Mouse (Mus musculus) embryonic facial prominence, embryonic 11.5 days (tissue): ENCODE measurements around the gene Igfbp7. TPM values are rescaled to one million over a fixed set of nuclear protein-coding genes. Genes with fewer than 3 reads are reported as not detected.

ENCODE experiments used
- ATAC-seq: fragments of 200-750 bp; cut with Nextera tagmentation; replicated peaks from 2 replicates; pipeline ENCODE4 v1.8.0; 2017; ENCODE audit warnings: low read depth; ENCODE audit not compliant: insufficient number of reproducible peaks, low FRiP score, low TSS enrichment
- DNase-seq: peaks from one replicate; pipeline ENCODE4 v3.0.0-alpha.2; 2015; ENCODE audit warnings: low spot score
- H3K27ac ChIP-seq: fragments of 300-500 bp; sonication (generic); replicated peaks from 2 replicates; pipeline ENCODE4 v1.5.1; 2014; ENCODE audit warnings: mild to moderate bottlenecking, low read depth, low read length, control low read depth
- H3K27me3 ChIP-seq: fragments of 300-500 bp; sonication (generic); 2 replicates; pipeline ENCODE4 v1.6.1; 2014; ENCODE audit warnings: mild to moderate bottlenecking, low read length, moderate library complexity, mixed read lengths; ENCODE audit not compliant: control insufficient read depth, insufficient read depth
- H3K36me3 ChIP-seq: fragments of 300-500 bp; sonication (generic); replicated peaks from 2 replicates; pipeline ENCODE4 v1.6.1; 2014; ENCODE audit warnings: low read depth, mild to moderate bottlenecking, low read length, moderate library complexity, mixed read lengths; ENCODE audit not compliant: control insufficient read depth, insufficient read depth
- H3K4me1 ChIP-seq: fragments of 300-500 bp; sonication (generic); 2 replicates; pipeline ENCODE4 v1.6.1; 2014; ENCODE audit warnings: low read length, mixed read lengths; ENCODE audit not compliant: control insufficient read depth, insufficient read depth
- H3K4me2 ChIP-seq: fragments of 300-500 bp; sonication (generic); 2 replicates; pipeline ENCODE4 v1.6.1; 2014; ENCODE audit warnings: low read depth, mild to moderate bottlenecking, control low read depth, low read length, moderate library complexity
- H3K4me3 ChIP-seq: fragments of 300-500 bp; sonication (generic); 2 replicates; pipeline ENCODE4 v1.5.1; 2014; ENCODE audit warnings: low read depth, low read length, control low read depth
- H3K9ac ChIP-seq: fragments of 300-500 bp; sonication (generic); replicated peaks from 2 replicates; pipeline ENCODE4 v1.6.1; 2014; ENCODE audit warnings: mild to moderate bottlenecking, control low read depth, low read length
- H3K9me3 ChIP-seq: fragments of 300-500 bp; sonication (generic); replicated peaks from 2 replicates; pipeline ENCODE4 v1.6.1; 2016; ENCODE audit warnings: mild to moderate bottlenecking, low read length, inconsistent platforms, mixed read lengths; ENCODE audit not compliant: control insufficient read depth
- WGBS: fragments of 180-500 bp; shearing (Covaris S2); extraction: QIAGEN DNeasy Blood & Tissue Kit; methylation state at CpG from one replicate; pipeline ENCODE4 v1.1.7; 2014; 5-methylcytosine and 5-hydroxymethylcytosine counted together
- polyA plus RNA-seq: library from polyadenylated mRNA; unstranded; fragments of >200 nt; fragmentation: Nextera tagmentation; extraction: Ambion mirVana; gene quantifications from 2 replicates; pipeline ENCODE4 v1.2.1, GENCODE M21; 2014

Gene Igfbp7
- polyA plus RNA-seq, 1 experiment from 2014 or later = 12.2 TPM

- no peak overlapping the region for H3K4me3 ChIP-seq
- 77% methylated on average over 6 of the region's 6 CpGs for WGBS
- no peak overlapping the region for H3K4me2 ChIP-seq
- ATAC-seq (no peak), DNase-seq (no peak)
- no peaks in the 10 kb centered on the region for H3K9me3 ChIP-seq
- H3K4me1 ChIP-seq = no peaks in the 10 kb centered on the region
- H3K27ac ChIP-seq = no peak overlapping the region
- no peaks in the 10 kb centered on the region for H3K36me3 ChIP-seq
- H3K27me3 ChIP-seq = no peaks in the 10 kb centered on the region
- no peak overlapping the region for H3K9ac ChIP-seq
Measured at GRCm38 (mm10) chr5:77363650-77364049, 44.2 kb downstream of the Igfbp7 start.

- Histone ChIP-seq H3K4me2 (no peak overlapping the region), H3K9ac (no peak overlapping the region), H3K4me1 (no peaks in the 10 kb centered on the region), H3K27me3 (no peaks in the 10 kb centered on the region), H3K4me3 (no peak overlapping the region), H3K9me3 (no peaks in the 10 kb centered on the region), H3K27ac (no peak overlapping the region), H3K36me3 (no peaks in the 10 kb centered on the region)
- WGBS = 50% methylated on average over 3 of the region's 3 CpGs
- ATAC-seq (no peak), DNase-seq (no peak)
Measured at GRCm38 (mm10) chr5:77362120-77362519, 45.7 kb downstream of the Igfbp7 start.

- WGBS = 71% methylated on average over 4 of the region's 4 CpGs
Measured at GRCm38 (mm10) chr5:77361006-77361405, 46.8 kb downstream of the Igfbp7 start.

DNA sequence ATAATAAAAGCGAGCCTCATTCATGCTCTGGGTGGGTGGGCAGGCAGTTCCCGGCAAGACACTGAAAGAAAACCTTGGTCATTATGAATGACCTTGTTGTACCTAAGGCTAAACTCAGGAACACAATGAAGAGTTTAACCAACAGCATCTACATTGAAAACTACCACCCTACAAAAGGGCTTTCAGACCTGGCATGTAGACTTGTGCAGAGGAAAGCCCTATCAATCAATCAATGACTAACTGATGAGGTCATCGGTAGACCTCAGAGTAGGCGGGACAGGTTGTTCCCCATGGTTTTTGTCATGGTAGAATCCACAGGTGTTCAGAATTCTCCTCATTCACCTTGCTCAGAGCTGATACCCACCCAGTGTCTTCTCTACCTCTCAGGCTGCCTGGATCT lies 47.9 kb downstream of the Igfbp7 start:
- WGBS = 85% methylated on average over 4 of the region's 4 CpGs

More at GRCm38 (mm10) chr5:77361006-77361405, 46.8 kb downstream of the Igfbp7 start:
- Histone ChIP-seq H3K9me3 (no peaks in the 10 kb centered on the region), H3K4me2 (no peak overlapping the region), H3K4me3 (no peak overlapping the region), H3K9ac (no peak overlapping the region), H3K27ac (no peak overlapping the region), H3K27me3 (no peaks in the 10 kb centered on the region), H3K4me1 (no peaks in the 10 kb centered on the region), H3K36me3 (no peaks in the 10 kb centered on the region)
- ATAC-seq (no peak), DNase-seq (no peak)

GRCm38 (mm10) chr5:77358347-77358746 lies 49.5 kb downstream of the Igfbp7 start:
- peak overlapping the region; percentile 47 for H3K4me2 ChIP-seq
- WGBS = 3% methylated on average over 10 of the region's 10 CpGs
- ATAC-seq (peak; percentile 37), DNase-seq (peak; percentile 60)
- no peaks in the 10 kb centered on the region for H3K36me3 ChIP-seq
- H3K9ac ChIP-seq = peak overlapping the region; percentile 39
- H3K4me1 ChIP-seq = no peaks in the 10 kb centered on the region
- H3K9me3 ChIP-seq = no peaks in the 10 kb centered on the region
- H3K27me3 ChIP-seq = no peaks in the 10 kb centered on the region
- no peak overlapping the region for H3K27ac ChIP-seq
- H3K4me3 ChIP-seq = peak overlapping the region; percentile 27

More for the DNA sequence above, 47.9 kb downstream of the Igfbp7 start:
- no peak overlapping the region for H3K4me3 ChIP-seq
- DNase-seq (no peak), ATAC-seq (no peak)
- no peaks in the 10 kb centered on the region for H3K27me3 ChIP-seq
- H3K9ac ChIP-seq = no peak overlapping the region
- no peaks in the 10 kb centered on the region for H3K9me3 ChIP-seq
- no peak overlapping the region for H3K27ac ChIP-seq
- no peaks in the 10 kb centered on the region for H3K4me1 ChIP-seq
- no peak overlapping the region for H3K4me2 ChIP-seq
- no peaks in the 10 kb centered on the region for H3K36me3 ChIP-seq

DNA sequence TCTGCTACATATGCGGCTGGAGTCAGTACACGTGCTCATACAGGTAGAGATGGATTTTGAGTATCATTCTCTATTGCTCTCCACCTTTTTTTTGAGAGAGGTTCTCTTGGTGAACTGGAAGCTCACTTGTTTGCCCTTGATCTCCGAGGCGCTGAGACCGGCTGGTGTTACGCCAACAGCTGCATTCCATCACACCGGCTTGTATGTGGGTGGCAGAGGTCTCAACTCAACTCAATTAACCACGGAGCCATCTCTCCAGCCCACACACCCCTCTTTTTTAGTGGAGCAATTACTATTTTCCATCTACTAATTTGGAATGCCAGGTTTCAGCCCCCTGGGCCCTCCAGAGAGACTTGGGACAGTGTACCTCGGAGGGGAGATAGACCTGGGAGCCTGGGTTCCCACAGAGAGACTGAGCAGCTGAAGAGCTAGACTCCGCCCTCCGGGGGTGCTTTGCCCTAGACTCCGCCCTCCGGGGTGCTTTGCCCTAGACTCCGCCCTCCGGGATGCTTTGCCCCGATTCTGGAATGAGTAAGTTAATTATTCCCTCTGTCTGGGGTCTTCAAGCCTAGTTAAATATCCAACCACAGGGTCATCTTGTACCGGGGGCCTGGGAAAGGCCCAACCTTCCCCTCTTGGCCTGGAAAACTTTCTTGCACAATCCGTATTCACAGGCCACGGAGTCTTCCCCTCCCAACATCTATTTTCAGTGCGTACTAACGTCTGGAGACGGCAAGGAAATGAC lies 50.3 kb downstream of the Igfbp7 start:
- WGBS = 14% methylated on average over 22 of the region's 22 CpGs

DNA sequence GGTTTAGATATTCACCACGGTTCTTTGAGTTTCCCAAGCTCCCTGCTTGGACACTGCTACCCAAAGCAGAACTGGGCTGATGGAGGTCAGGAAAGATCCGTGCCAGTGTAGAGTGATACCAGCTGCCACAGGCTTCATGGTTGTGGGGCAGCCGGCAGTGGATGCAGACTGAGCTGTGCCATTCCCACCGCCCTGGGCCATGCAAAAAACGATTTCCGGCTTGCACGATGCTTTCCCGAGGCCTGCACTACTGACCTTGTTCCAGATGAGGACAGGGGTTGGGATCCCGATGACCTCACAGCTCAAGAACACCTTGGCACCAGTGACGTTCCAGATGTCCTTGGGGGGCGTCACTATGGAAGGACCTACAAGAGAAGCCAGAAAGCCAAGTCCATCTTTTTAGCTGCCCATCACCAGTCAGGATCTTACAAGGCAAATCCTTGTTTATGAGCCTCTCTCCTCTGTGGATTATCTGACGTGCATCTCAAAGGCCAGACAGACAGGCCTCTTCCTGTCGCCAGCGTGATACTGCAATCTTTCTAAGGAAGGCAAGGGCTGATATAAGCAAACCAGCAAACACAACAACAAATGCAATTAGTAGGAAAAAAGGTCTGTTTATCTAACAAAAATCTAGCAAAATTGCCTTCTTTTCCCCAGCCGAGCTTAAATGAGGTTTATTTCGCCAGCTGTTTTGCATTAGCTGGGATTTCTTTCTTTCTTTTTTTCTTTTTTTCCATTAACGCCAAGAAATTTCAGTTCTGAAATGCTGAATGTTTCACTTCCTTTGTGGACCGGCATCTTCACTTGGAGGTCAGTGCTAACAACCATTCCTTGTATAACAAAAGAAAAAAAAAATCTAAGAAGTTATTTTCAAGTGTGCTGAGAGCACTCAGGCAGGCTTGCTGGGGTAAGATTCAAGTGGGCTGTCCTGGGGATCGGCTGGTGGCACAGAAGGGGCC lies 52.3 kb downstream of the Igfbp7 start:
- H3K9ac ChIP-seq = no peak overlapping the region
- no peaks in the 10 kb centered on the region for H3K36me3 ChIP-seq
- WGBS = 55% methylated on average over 19 of the region's 19 CpGs
- ATAC-seq = no peak
- H3K4me1 ChIP-seq = no peaks in the 10 kb centered on the region
- 0 out of 2 replicates have a peak overlapping the region, but pooled peaks have one; percentile 43 for H3K27ac ChIP-seq
- no peaks in the 10 kb centered on the region for H3K27me3 ChIP-seq
- H3K9me3 ChIP-seq = no peaks in the 10 kb centered on the region
- no peak overlapping the region for H3K4me2 ChIP-seq
- DNase-seq = peak; percentile 58
- no peak overlapping the region for H3K4me3 ChIP-seq

More for the DNA sequence above, 50.3 kb downstream of the Igfbp7 start:
- H3K4me2 ChIP-seq = peak overlapping the region; percentile 34
- no peak overlapping the region for H3K9ac ChIP-seq
- DNase-seq = peak; percentile 64
- H3K27ac ChIP-seq = no peak overlapping the region
- H3K4me3 ChIP-seq = peak overlapping the region; percentile 27
- H3K27me3 ChIP-seq = no peaks in the 10 kb centered on the region
- no peaks in the 10 kb centered on the region for H3K36me3 ChIP-seq
- peak; percentile 65 for ATAC-seq
- no peaks in the 10 kb centered on the region for H3K4me1 ChIP-seq
- H3K9me3 ChIP-seq = no peaks in the 10 kb centered on the region
